Mouse (Mus musculus): Measurements from ENCODE around the gene Ippk.

The Ippk gene

GRCm38 (mm10) chr13:49430529-49430928 lies 9.5 kb downstream of the Ippk start:
- DNase-seq (ENCODE audit: low spot score in 2 of 2): no peak

- DNase-seq (ENCODE audit: low spot score in 2 of 2): no peak
These were observed 12.4 kb downstream of the Ippk start for GRCm38 (mm10) chr13:49433268-49434029.

GRCm38 (mm10) chr13:49435745-49436144 lies 14.7 kb downstream of the Ippk start:
- DNase-seq (ENCODE audit: low spot score in 2 of 2): no peak

GRCm38 (mm10) chr13:49436170-49436569 lies 15.1 kb downstream of the Ippk start:
- DNase-seq (ENCODE audit: low spot score in 2 of 2): no peak

- DNase-seq (ENCODE audit: low spot score in 2 of 2): no peak
These were observed 23.4 kb downstream of the Ippk start for GRCm38 (mm10) chr13:49444451-49444850.

GRCm38 (mm10) chr13:49449318-49449749 lies 28.3 kb downstream of the Ippk start:
- peak; percentile 70 to 88 for DNase-seq (ENCODE audit: low spot score in 2 of 2)

- DNase-seq (ENCODE audit: low spot score in 2 of 2): no peak
These were observed 39.2 kb downstream of the Ippk start for GRCm38 (mm10) chr13:49460276-49460675.

- no peak for DNase-seq (ENCODE audit: low spot score in 2 of 2)
These were observed 39.8 kb downstream of the Ippk start for GRCm38 (mm10) chr13:49460692-49461414.

GRCm38 (mm10) chr13:49461458-49462132 lies 40.5 kb downstream of the Ippk start:
- no peak for DNase-seq (ENCODE audit: low spot score in 2 of 2)

GRCm38 (mm10) chr13:49462921-49463320 lies 41.9 kb downstream of the Ippk start:
- DNase-seq (ENCODE audit: low spot score in 2 of 2): no peak

GRCm38 (mm10) chr13:49465875-49466274 lies 44.8 kb downstream of the Ippk start:
- DNase-seq (ENCODE audit: low spot score in 2 of 2): no peak

GRCm38 (mm10) chr13:49466393-49467075 lies 45.5 kb downstream of the Ippk start:
- no peak for DNase-seq (ENCODE audit: low spot score in 2 of 2)

GRCm38 (mm10) chr13:49467585-49467984 lies 46.5 kb downstream of the Ippk start:
- DNase-seq (ENCODE audit: low spot score in 2 of 2): no peak

- no peak for DNase-seq (ENCODE audit: low spot score in 2 of 2)
These were observed 48.0 kb downstream of the Ippk start for GRCm38 (mm10) chr13:49469002-49469401.

GRCm38 (mm10) chr13:49470319-49470718 lies 49.3 kb downstream of the Ippk start:
- DNase-seq (ENCODE audit: low spot score in 2 of 2): no peak

GRCm38 (mm10) chr13:49470806-49471205 lies 49.8 kb downstream of the Ippk start:
- DNase-seq (ENCODE audit: low spot score in 2 of 2): no peak

- no peak for DNase-seq (ENCODE audit: low spot score in 2 of 2)
These were observed 51.1 kb downstream of the Ippk start for GRCm38 (mm10) chr13:49471981-49472675.

- DNase-seq (ENCODE audit: low spot score in 2 of 2): no peak
These were observed 51.6 kb downstream of the Ippk start for GRCm38 (mm10) chr13:49472676-49473005.

GRCm38 (mm10) chr13:49477887-49478286 lies 56.8 kb downstream of the Ippk start:
- no peak for DNase-seq (ENCODE audit: low spot score in 2 of 2)

GRCm38 (mm10) chr13:49478851-49479374 lies 57.9 kb downstream of the Ippk start:
- DNase-seq (ENCODE audit: low spot score in 2 of 2): no peak

- DNase-seq (ENCODE audit: low spot score in 2 of 2): no peak
These were observed 58.4 kb downstream of the Ippk start for GRCm38 (mm10) chr13:49479399-49479798.

All from spleen, postnatal 4 days (tissue).